Mouse (Mus musculus): ENCODE results near the gene Ggnbp2.
"Not testable (repeated sequence)": the region's sequence is repeated elsewhere in the genome, so short reads cannot be mapped to it uniquely, and the experiment has no call there.

Ggnbp2 gene

DNA sequence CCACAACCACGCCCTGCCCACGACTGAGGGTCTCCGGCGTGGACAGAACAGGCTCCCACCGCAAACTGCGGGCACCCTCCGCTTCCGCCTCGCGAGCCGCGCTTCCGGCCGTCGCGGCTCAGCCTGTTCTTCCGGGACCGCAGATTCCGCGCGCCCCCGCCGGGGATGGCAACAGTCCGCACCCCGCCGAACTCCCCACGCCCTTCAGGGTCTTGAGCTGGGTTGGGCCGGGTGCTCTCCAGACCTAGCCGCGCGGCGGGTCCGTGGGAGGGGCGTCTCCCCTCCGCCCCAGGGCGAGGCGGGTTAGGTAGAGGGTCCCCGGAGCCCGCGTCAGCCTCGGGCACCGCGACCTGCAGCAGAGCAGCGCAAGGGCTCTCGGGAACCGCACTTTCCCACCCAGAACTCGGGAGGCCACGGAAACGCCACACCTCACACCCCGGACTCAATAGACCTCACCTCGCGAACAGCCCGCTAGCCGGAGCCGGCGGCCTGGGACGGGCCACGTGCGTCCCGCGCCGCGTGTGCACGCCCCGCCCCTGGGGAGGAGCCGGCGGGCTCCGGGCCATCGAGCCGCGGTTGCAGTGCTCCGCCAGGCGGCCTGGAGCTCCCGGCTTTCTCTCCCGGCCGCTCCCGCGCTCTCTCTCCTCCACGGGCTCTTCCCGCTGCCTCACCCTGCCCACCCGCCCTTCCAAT, 9.3 kb upstream of the Ggnbp2 start, which contains the start of the genes Myo19 and Pigw:
Gene Myo19 (plus strand): TSS at position 377 of the 693 bp plus-strand sequence.
Gene Pigw (minus strand): TSS at position 514 of the 693 bp plus-strand sequence.
- DNase-seq (ENCODE audit: low read depth), result peak; percentile 57

DNA sequence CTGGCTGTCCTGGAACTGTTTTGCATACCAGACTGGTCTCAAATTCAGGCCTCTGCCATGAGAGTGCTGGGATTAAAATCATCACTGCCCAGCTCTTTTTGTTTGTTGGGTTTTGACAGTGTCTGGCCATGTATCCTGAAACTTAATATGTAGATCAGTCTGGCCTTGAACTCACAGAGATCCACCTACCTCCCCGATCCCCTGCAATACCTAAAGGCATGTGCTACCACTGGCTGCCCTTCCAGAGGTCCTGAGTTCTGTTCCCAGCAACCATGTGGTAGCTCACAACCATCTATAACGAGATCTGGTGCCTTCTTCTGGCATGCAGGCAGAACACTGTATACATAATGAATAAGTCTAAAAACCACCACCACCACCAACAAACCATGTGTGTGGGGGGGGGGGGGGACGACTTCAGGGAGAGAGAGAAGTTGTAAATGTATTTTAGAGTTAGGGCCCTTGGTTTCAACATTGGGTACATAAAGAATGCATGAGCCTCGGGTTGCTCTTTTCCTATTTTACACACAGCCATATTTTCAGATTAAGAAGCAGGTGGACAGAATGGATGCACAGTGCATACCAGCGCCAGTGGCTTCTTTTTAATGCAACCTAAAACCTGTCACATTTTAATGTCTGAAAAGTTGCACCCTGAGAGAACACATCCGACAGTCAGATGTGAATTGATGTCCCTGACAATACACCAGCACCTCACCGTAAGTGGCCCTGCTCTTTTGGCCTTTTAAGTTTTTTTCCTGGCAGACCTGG, 8.6 kb upstream of the Ggnbp2 start:
- DNase-seq (ENCODE audit: low read depth), result no peak

DNA sequence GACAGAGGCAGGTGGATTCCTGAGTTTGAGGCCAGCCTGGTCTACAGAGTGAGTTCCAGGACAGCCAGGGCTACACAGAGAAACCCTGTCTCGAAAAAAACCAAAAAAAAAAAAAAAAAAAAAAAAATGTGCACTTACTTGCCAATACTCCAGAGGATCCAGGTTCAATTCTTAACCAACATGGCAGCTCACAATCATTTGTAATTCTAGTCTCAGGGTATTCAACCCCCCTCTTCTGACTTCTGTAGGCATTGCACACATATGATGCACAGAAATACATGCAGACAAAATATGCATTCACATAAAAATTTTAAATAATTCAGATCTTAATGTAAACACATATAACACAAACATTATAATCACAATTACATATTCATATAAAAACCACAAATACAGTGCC, 5.4 kb upstream of the Ggnbp2 start:
- not testable (repeated sequence) for DNase-seq (ENCODE audit: low read depth)

DNA sequence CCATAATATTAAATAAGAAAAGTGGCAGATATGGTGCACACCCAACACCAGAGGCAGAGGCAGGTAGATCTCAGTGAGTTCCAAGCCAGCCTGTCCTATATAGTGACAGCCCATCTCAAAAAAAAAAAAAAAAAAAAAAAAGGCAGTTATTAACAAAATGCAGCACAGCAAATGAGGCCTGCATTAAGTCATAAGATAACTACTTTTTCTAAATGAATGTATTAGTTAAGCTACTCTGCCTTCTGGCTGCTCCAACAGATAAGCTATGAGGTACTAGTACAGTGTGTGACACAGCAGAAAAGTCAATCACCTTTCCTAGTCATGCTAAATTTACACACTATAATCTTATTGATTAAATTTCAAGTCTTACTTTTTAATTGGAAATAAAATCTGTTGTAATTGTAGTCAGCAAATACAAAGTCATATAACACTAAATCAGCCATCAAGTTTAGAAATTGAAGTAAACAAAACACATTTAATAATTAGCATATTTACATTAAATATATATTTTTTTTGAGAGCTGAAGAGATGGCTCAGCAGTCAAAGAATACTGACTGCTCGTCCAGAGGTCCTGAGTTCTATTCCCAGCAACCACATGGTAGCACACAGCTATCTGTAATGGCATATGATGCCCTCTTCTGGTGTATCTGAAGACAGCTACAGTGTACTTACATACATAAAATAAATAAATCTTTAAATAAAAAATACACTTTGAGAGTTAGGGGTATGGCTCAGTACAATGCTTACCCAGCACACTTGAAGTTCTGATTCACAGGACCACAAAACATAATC, 2.6 kb upstream of the Ggnbp2 start:
- DNase-seq (ENCODE audit: low read depth), result no peak

DNA sequence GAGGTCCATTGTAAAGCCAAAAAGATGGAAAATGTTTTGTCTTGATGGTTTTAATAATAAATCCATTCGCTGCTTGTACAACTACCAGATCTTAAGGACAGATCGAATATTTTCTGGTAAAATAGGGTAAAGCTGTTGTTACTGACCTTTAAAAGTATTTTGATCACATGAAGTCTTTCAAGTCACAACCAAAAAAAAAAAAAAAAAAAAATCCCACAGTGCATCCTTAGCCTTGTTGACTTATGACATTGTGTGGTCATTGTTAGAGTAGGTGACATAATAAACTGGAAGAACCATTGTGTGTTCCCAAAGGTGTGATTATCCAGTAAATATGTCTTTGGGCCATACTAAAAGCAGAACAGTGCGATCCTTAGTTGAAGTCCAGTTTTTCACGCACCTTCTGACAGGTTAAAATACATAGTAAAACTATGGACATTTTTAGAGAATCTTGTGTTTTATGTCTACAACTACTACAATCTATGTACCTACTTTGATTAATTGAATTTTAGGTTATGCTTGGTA, 992 bp upstream of the Ggnbp2 start:
- no peak for DNase-seq (ENCODE audit: low read depth)

DNA sequence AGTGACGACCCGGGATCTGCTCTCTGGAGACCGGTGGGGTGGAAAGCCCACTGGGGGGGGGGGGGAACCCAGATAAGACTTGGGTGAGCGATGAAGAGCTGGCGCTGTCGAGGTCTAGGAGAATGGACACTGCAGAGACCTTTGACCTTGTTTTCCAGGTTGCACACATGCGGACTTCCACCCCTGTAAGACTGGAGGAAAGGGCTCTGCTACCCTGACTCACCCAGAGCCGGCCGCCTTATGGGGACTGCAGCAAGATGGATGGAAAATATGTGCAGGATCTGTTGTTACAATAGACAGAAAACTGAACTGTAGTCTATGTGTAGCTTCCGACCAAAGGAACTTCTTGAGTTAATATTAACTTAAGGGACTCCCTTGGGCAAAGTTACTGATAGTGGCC, 429 bp upstream of the Ggnbp2 start:
- DNase-seq (ENCODE audit: low read depth), result no peak

DNA sequence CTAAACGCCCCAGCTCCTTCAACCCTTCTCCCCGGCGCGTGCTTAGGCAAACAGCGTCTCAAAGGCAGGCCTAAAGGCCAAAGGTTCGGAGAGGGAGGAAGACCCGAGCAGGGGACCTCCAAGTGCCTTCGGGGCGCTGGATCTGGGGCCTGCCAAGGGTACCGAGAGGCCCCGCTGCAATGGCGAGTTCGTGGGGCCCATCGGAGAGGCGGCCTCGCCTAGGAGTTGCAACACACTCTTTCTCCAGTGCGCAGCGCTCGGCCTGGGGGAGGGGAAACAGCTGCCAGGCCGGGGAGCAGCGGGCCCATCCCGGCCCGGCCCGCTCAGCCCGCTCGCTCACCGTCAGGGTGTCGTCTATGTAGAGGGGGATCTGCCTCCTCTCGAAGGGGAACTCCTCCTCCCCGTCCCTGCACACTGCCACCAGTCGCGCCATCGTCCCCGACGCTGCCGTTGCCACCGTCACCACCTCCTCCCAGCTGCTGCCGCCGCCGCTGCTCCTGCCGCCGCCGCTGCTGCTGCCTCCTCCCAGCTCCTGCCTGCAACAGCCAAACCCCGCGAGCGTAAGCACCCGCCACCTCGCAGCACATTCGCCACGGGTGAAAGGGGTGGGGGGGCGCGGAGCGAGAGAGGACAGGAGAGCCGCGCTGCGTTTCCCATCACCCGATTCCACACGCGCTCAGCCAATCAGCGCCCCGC, 932 bp downstream of the Ggnbp2 start:
- DNase-seq (ENCODE audit: low read depth), result peak; percentile 85

DNA sequence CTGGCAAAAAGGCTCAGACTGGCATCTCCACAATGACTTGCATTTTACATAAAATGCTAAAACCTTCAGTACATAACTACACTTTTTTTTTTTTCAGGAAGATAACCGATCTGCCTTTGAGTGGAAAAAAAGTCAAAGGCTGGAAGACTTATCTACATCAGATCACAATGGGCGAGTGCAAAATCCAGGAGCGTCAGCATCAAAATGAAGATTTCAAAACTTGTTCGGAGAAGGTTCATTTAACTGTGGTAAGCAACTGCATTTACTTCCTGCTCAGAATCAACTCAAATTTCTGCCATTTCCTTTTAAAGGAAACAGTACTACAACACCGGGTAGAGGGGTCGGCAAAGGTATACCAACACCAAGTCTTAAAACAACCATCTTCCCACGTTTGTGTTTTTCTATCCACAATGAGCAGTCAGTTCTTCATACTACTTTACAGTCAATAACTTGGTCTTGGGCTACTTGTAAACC, 1.8 kb downstream of the Ggnbp2 start:
- no peak for DNase-seq (ENCODE audit: low read depth)

DNA sequence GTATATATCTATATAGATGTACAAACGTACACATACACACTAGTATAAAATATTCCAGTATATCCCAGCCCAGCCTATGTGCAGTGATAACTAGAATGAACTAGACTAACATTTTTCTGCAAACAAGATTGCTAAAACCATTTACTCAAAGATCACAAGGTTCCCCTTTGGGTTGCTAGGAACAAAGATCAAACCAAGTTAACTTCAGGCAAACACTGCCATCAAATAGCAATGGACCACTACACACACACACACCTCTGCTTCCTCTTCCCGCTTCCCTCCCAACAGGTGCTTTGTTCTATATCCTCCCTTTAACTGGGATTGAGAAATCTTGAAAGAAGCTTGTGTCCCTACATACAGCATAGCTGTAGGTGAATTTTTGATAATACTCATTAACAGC, 3.0 kb downstream of the Ggnbp2 start:
- DNase-seq (ENCODE audit: low read depth), result no peak

DNA sequence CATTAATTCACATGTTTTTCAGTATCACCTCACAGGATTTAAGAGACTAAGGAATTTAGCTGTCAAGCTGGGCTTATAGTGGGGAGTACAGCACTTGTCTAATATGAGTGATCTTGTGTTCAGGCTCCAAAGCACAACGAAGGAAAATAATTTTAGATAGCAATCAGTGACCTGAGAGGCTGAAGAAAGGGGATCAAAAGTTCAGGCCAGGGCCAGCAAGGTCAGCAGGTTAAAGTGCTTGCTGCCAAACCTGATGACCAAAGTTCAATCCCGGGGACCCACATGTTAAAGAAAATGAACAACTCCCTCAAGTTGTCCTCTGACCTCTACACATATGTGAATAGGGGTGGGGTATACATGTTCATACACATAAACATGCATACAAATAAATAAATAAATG, 5.3 kb downstream of the Ggnbp2 start:
- DNase-seq (ENCODE audit: low read depth), result no peak

DNA sequence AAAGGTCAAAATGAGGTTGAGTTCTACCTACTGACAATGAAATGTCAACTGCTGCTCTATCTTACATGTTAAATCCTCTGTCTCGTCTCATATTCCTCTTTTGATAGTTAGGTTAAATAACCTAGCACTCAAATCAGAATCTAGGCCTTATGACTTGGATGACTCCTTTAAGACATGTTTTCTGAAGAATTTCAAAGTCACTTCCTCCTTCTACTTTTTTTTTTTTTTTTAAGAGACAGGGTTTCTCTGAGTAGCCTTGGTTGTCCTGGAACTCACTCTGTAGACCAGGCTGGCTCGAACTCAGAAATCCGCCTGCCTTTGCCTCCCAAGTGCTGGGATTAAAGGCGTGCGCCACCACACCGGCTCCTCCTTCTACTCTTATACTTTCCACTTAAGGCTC, 15.3 kb downstream of the Ggnbp2 start:
- no peak for DNase-seq (ENCODE audit: low read depth)

DNA sequence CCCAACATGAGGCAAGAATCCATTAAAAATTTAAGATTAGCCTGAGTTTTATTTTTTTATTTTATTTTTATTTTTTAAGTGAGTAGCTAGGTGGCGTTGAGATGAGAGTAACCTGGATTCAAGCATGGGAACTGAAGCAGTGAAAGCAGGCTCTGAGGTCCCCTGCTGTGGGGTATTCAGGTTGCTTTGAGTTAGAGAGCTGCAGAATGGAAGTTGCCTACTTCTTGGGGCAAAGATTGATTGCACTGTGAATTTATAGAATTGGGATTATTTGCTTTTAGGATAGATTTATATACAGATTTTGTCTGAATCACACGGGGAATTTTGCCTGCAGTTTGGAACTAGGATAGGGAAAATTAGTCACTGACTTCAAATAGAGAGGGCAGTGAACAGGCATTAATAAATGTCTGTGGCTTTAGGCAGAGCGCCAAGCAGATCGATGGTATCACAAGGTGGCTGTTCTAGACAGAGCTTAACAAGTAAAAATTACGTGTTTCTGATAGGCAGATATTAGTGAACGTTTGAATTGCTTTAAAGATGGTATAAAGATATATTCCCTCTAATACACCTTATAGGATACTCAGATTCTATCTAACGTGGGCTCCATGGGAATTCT, 23.0 kb downstream of the Ggnbp2 start:
- no peak for DNase-seq (ENCODE audit: low read depth)

DNA sequence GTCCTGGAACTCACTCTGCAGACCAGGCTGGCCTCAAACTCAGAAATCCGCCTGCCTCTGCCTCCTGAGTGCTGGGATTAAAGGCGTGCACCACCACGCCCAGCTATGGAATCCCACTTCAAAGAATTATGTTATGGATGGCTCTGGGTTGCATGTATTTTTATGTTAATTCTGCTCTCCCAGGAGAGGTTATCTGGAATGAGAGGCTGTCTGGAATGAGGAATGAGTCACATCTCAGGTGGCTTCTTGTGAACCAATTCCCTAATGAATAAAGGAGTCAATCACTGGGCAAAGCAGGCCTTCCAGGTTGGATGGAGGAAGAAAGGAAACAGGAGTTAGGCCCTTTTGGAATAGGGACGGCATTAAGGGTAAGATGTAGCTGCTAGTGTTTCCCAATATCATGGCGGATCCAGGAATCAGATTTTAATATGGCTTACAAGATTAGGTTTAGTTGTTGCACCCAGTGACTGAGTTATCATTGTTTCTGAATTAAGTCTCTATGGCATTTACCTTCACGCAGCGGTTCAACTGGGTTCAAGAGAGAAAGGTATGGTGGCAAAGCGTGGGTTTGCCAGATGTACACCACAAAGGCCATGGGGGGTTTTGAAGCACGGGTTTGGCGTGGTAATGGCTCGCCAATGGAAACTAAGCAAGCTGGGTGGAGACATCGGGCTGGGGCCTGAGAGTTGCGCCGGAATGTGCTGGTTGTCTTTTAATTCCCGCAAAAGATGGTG, 23.7 kb downstream of the Ggnbp2 start:
- DNase-seq (ENCODE audit: low read depth), result no peak

DNA sequence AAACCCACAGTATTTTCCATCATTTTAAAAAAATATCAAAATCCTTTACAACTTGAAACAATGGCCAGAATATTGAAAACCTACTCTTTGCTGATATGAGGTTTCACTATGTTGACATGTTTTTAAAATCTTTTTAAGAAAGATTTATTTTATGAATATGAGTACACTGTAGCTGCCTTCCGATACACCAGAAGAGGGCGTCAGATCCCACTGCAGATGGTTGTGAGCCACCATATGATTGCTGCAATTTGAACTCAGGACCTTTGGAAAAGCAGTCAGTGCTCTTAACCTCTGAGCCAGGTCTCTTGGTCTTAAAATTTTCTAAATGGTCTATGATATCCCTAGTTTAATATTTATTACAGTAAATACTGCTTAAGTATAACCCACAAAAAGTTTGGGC, 31.3 kb downstream of the Ggnbp2 start:
- no peak for DNase-seq (ENCODE audit: low read depth)

DNA sequence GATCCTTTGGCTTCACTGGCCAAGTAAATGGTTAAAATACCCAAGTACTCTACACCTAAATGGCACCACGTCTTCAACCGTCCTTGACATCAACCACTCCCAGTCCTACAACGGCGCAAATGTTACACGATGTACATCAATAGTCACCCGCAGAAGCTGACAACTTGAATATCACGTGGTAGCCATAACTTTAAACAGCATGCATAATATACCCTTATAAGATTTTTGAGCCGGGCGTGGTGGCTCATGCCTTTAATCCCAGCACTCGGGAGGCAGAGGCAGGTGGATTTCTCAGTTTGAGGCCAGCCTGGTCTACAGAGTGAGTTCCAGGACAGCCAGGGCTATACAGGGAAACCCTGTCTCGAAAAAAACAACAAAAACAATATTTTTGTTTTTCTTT, 41.1 kb downstream of the Ggnbp2 start:
- not testable (repeated sequence) for DNase-seq (ENCODE audit: low read depth)

DNA sequence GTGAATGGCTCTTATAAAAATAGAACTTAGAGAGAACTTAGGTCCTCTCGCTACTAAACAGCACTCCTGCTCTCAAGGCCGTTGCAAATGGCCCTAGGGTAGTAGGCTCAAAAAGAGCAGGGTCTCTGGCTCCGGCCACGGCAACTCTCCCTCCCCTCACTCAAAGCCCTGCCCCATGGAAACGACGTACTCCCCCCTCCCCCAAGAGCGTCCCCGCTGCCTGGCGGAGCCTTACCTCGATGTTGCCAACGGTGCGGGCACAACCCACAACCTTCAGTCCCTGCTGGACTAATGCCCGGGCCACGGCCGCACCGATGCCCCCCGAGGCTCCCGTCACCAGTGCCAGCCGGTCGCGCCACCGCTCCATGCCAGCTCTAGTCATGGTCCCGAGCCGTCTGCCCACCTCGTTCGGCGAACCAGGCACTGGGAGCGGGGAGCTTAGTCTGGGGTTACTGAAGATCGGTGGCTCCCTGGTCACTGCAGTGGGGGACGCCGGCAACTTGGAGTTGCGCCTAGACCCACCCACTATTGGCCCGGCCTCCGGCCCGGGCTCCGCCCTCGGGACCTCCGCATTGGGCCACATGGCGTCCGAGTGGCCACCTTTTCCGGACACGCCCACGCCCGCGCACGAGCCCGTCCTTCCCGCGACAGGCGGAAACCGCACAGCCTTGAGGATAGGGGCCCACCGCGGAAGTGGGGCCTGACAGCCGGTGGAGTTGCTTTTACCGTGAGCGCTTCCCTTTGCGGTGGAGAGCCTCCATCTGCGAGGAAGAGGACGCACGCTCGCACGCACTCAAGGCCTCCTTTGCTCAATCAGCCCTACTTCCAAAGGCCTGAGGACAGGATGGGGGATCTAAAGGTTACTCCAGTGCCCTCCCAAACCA, 41.9 kb downstream of the Ggnbp2 start, which contains the start of gene Dhrs11:
Gene Dhrs11 (minus strand): TSS at position 479 of the 884 bp plus-strand sequence.
- peak; percentile 87 for DNase-seq (ENCODE audit: low read depth)

DNA sequence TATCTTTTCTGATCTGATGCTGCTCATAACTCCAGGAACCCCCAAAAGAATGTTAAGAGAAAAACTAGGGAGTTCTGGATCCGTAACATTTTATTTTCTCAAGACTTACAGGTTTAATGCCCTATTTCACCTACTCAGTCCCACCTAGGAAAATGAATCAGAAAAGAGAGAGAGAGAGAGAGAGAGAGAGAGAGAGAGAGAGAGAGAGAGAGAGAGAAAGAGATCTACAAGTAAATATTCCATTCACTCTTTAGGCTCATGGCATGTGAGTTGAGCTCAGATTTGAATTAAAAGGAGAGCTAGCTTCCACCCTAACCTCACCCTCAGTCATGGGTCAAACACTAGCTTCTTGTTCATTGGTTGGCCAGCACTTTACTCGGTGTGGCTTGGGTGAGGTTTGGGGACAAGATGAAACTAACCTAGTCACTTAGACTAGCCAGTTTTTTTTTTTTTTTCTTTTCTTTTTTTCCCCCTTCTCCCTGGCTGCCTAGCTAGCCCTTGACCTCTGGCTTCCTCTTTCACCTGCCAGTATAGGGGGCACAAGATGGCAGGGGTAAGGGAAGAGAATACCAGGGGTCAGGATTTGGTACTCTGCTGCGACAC, 42.6 kb downstream of the Ggnbp2 start:
- no peak for DNase-seq (ENCODE audit: low read depth)

DNA sequence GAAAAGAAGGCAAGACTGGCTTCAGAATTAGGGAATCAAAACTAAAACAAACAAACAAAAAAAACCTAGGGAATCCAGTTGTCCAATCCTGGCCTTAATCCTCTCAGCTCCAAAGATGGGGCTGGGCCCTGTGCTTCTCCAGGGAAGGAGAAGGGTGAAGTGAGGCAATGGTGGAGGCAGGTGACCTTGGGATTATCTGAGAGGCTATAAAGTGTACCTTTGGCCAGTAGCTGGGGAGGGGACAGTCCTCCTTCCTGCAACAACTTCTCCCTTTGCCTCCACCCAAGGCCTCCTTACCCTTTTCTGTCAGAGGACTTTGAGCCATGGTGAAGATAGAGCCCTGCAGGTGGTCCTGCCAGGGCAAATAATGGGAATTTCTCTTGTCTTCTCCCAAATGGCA, 43.1 kb downstream of the Ggnbp2 start:
- no peak for DNase-seq (ENCODE audit: low read depth)

DNA sequence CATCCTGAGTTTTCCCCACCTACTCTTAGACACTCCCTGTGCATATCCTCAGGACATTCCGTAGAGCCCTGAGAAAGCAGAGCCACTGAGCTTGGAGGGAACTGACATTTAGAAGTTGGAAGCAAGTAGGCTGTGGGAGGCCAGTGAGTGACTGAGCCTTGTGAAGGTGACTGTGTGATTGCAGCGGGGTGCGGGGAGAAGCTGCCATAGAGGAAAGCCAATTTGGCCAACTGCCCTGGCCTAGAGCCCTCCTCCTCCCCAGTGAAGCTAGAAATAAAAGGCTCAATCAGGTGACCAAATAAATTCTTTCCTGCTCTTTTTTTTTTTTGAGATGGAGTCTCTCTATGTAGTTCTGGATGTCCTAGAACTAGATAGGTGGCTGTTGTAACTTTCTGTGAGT, 44.4 kb downstream of the Ggnbp2 start:
- no peak for DNase-seq (ENCODE audit: low read depth)

Data from c-Kit-positive CD71-negative TER-119-negative erythroid progenitor cells, embryonic 14.5 days (primary cell).